Mouse (Mus musculus) gonadal fat pad, adult 2 months (tissue): ENCODE data around the gene Olfr706. TPM values are rescaled to one million over a fixed set of nuclear protein-coding genes. Genes with fewer than 3 reads are reported as not detected.
"Not testable (repeated sequence)": the region's sequence is repeated elsewhere in the genome, so short reads cannot be mapped to it uniquely, and the experiment has no call there.

Experiments
- DNase-seq: peaks from one replicate; pipeline ENCODE4 v3.0.0-alpha.2; 2012; ENCODE audit warnings: low read depth
- polyA plus RNA-seq: library from polyadenylated mRNA; depleted of rRNA; stranded (reverse); fragments of >200 nt; gene quantifications from 2 replicates; pipeline ENCODE4 v1.2.3, GENCODE M21; 2012; rRNA removed

Olfr706 gene
- not detected in 2 replicates for polyA plus RNA-seq

GRCm38 (mm10) chr7:106888062-106888461 is at the start of gene Olfr706:
Gene Olfr706, minus strand, starts transcription at chr7:106888162.
- no peak for DNase-seq

- no peak for DNase-seq
These were observed 44.2 kb upstream of the Olfr706 start, which contains the start of gene Olfr709-ps1 for GRCm38 (mm10) chr7:106932119-106932518. Gene Olfr709-ps1, minus strand, starts transcription at chr7:106932219.

GRCm38 (mm10) chr7:106920961-106921360 is 33.0 kb upstream of the Olfr706 start:
- not testable (repeated sequence) for DNase-seq

GRCm38 (mm10) chr7:106907676-106908075 is 19.7 kb upstream of the Olfr706 start, which contains the start of gene Olfr1532-ps1:
Gene Olfr1532-ps1, plus strand, starts transcription at chr7:106908001.
- no peak for DNase-seq

GRCm38 (mm10) chr7:106901141-106901540 is 13.2 kb upstream of the Olfr706 start, which contains the start of gene Olfr707:
Gene Olfr707, minus strand, starts transcription at chr7:106901241.
- DNase-seq, result not testable (repeated sequence)

GRCm38 (mm10) chr7:106876791-106877190 is 11.2 kb downstream of the Olfr706 start, which contains the start of gene Olfr705:
Gene Olfr705, minus strand, starts transcription at chr7:106876891.
- DNase-seq, result no peak

- no peak for DNase-seq
These were observed 25.1 kb downstream of the Olfr706 start, which contains the start of gene Olfr704 for GRCm38 (mm10) chr7:106862885-106863284. Gene Olfr704, plus strand, starts transcription at chr7:106863185.

- no peak for DNase-seq
These were observed 44.9 kb downstream of the Olfr706 start, which contains the start of gene Olfr703 for GRCm38 (mm10) chr7:106843060-106843459. Gene Olfr703, plus strand, starts transcription at chr7:106843360.

- no peak for DNase-seq
These were observed 54.2 kb downstream of the Olfr706 start, which contains the start of gene Olfr702 for GRCm38 (mm10) chr7:106833793-106834192. Gene Olfr702, minus strand, starts transcription at chr7:106833893.

Other genes with a start within 250 kb of the Olfr706 start
- not detected in 2 replicates for gene Olfr693, start 207.6 kb downstream of the Olfr706 start, polyA plus RNA-seq
- gene Olfr694, start 196.3 kb downstream of the Olfr706 start, polyA plus RNA-seq, result not detected in 2 replicates
- gene Olfr695, start 171.8 kb downstream of the Olfr706 start, polyA plus RNA-seq, result not detected in 2 replicates
- not detected in 2 replicates for gene Olfr697, start 145.7 kb downstream of the Olfr706 start, polyA plus RNA-seq
- not detected in 2 replicates for gene Olfr698, start 132.8 kb downstream of the Olfr706 start, polyA plus RNA-seq
- not detected in 2 replicates for gene Olfr699, start 95.0 kb downstream of the Olfr706 start, polyA plus RNA-seq
- gene Olfr700, start 79.3 kb downstream of the Olfr706 start, polyA plus RNA-seq, result not detected in 2 replicates
- gene Olfr701, start 74.0 kb downstream of the Olfr706 start, polyA plus RNA-seq, result 0.14 TPM in 1 of 2 replicates, not detected in the other
- gene Olfr702, start 54.3 kb downstream of the Olfr706 start, polyA plus RNA-seq, result not detected in 2 replicates
- not detected in 2 replicates for gene Olfr703, start 44.8 kb downstream of the Olfr706 start, polyA plus RNA-seq
- gene Olfr704, start 25.0 kb downstream of the Olfr706 start, polyA plus RNA-seq, result not detected in 2 replicates
- not detected in 2 replicates for gene Olfr705, start 11.3 kb downstream of the Olfr706 start, polyA plus RNA-seq
- not detected in 2 replicates for gene Olfr707, start 13.1 kb upstream of the Olfr706 start, polyA plus RNA-seq
- not detected in 2 replicates for gene Olfr1532-ps1, start 19.8 kb upstream of the Olfr706 start, polyA plus RNA-seq
- not detected in 2 replicates for gene Olfr709-ps1, start 44.1 kb upstream of the Olfr706 start, polyA plus RNA-seq
- gene Olfr710, start 60.1 kb upstream of the Olfr706 start, polyA plus RNA-seq, result not detected in 2 replicates
- gene Olfr6, start 75.8 kb upstream of the Olfr706 start, polyA plus RNA-seq, result not detected in 2 replicates
- not detected in 2 replicates for gene Olfr711, start 87.3 kb upstream of the Olfr706 start, polyA plus RNA-seq
- not detected in 2 replicates for gene Olfr2, start 117.9 kb upstream of the Olfr706 start, polyA plus RNA-seq
- not detected in 2 replicates for gene Olfr713, start 143.0 kb upstream of the Olfr706 start, polyA plus RNA-seq
- gene Olfr714, start 182.8 kb upstream of the Olfr706 start, polyA plus RNA-seq, result not detected in 2 replicates
- not detected in 2 replicates for gene Olfr17, start 205.1 kb upstream of the Olfr706 start, polyA plus RNA-seq
- not detected in 2 replicates for gene Olfr715b, start 222.2 kb upstream of the Olfr706 start, polyA plus RNA-seq
- gene Olfr715, start 242.9 kb upstream of the Olfr706 start, polyA plus RNA-seq, result not detected in 2 replicates